Mouse (Mus musculus): ENCODE data around the gene P4ha2.

P4ha2 gene

DNA sequence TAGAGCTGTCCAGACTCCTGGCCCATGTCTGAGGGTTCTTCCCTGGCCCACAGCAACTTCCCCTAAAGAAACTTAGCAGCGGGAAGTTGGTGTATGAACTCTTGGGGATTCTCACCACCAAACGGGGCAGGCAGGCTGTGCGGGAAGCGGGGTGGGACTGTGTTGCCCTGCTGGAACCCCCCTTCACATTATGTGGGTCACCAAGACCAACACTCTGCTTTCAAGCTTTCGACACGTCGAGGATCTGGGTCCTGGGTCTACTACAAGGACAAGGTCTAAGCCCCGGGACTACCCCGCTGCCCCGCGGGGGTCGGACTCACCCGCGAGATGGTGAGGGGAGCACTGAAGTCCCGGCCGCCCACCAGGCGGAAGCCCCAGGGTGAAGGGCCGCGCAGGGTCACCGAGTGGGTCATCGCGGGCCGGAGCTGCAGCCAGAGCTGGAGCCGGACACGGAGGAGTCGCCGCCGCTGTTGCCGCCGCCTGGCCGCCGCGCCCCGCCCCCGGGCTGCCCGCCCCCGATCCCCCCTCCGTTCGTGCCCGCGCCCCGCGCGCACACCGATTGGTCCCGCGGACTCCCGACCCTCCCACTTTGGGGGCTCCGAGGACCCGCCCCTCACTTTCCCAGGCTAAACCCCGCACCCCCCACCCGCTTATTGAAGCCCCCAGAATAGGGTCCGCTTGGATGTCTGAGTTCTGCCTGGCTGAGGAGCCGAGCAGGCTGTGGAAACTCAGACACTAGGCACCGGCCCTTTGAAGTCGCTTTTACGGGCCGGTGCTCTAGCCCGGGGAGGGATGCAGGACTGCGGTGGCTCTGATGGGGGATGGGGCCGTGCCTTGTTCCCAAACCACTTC is 31.1 kb upstream of the P4ha2 start, which contains the start of gene Pdlim4:
Pdlim4 (minus strand) TSS at position 495 of the 852 bp plus-strand sequence.
- DNase-seq = no peak

DNA sequence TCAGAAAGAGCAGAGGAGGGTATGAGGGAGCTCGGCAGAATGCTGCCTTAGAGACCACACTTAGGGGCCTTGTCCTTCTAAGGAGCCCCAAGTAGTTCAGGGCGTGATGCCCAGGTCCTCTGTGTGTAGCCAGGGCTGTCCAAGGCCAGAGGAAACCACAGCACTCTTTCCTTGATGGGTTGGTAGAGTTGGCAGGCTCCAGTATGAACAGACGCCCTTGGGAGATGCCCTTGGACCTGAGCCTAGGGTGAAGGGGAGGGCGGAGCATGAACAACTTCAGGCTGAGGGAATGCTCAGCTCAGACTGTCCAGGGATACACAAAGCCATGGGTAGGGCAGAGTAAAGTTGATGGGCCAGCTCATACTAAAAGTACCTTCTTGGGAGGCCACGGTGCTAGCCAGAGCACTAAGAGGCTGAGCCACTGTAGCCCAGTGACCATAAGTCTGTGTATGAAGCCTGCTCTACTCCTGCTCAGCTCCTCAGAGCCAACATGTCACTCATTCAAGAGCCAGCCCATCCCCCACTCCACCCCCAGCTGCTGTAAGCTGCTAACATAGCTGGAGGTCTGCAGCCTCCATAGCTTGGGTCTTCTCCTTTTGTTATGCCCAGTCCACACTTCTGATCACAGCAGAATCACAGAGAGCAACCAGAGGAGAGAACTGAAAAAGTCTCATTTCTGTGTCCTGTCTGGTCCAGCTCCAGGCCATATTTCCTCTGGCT is 28.0 kb upstream of the P4ha2 start:
- DNase-seq = peak; percentile 75

DNA sequence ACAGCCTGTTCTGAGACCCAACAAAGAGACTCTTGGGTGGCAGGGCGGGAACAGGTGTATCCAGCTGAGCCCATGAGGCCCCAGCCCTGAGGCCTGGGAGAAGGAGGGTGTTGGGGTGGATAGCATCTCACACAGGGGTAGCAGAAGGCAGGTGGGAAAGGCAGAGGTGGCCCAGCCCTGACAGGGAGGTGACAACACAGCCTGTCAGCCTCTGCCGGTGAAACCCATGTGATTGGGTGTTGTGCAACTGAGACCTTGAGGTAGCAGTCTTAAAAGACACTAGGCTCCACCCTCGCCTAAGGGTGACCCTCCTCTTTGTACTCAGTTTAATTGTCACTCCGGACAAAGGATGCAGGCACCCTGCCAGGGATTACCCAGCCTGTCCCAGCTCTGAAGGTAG is 26.6 kb upstream of the P4ha2 start:
- no peak for DNase-seq

DNA sequence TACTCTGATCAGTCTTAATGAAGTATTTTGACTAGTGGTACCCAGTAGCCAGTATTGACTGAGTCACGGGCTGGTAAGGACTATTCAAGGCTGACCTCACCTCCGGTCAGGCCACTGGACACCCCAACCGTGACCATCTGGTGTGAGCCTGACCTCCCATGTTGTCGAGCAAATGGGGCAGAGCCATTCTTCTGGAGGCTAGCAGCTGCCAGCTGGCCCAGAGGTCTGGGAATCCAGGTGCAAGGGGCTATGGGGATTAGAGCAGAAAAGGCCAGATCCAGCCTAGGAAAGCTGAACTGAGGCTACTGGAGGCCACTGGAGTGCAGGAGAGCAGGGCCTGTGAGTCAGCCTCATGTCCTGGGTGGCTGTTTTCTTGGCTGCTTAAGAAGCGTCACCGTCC is 24.5 kb upstream of the P4ha2 start:
- no peak for DNase-seq

DNA sequence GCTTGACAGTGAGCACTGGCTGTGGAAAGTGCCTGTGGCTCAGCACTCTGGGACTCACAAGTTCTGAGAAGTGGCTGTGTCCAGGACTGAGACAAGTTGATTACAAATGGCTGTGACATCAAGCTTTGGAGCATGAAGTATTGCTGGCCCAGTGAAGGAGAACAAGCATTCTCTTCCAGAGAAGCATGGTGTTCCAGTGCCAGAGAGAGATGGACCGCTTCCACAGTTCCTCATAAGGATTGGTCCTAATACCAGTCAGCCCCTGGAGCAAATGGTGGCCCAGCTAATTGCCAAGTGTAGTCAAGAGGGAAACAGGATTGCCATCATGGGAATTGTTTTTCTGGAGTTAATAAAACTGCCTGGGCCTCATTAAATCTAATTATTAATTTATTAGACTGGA is 23.8 kb upstream of the P4ha2 start:
- DNase-seq = no peak

DNA sequence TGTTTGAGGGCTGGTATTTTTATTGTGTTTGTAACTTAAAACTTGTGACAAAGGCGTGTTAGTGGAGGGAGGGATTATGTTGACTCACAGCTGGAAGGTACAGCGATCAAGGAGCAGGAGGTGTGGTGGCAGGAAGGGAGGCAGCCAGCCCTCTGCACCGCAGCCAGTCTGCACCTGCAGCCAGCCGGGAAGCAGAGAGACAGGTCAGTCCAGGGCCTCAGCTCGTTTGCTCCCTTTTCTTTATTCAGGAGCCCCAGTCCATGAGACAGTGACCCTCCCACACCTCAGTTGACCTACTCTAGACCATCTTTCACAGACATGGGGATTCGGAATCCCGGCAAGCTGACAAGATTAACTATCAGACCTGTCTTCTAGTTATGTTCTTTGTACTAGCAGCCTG is 19.5 kb upstream of the P4ha2 start:
- no peak for DNase-seq

DNA sequence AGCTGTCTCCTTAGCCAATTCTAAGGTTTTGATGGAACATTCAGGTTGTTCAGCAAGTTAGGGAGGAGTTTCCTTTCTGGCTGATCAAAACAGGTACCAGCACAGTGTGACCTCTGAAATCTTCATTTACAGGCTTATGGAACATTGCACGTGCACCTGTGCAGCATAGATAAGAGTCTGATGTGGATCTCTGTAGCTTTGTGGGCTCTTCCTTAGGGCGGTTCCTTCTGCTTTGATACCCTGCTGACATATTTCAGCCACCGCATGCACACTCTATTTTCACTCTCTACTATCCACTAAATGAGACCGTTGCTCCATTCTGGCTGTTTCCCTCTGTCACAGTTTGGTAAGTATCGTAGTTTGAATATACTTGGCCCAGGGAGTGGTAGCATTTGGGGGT is 17.2 kb upstream of the P4ha2 start:
- DNase-seq = no peak

DNA sequence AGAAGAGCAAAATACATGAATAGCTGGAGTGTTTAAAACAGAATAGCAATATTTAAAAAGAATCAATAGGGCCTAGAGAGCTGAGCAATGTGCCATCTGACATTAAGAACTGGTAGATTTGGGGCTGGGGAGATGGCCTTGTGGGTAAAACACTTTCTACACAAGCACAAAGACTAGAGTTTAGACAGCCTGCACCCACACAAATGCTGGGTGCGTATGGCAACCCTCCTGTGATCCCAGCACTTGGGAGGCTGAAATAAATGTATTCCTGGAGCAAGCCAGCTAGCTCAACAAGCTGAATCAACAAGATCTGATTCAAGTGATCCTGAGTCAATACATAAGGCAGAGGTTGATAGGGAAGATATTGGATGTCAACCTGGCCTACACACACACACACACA is 14.9 kb upstream of the P4ha2 start:
- no peak for DNase-seq

DNA sequence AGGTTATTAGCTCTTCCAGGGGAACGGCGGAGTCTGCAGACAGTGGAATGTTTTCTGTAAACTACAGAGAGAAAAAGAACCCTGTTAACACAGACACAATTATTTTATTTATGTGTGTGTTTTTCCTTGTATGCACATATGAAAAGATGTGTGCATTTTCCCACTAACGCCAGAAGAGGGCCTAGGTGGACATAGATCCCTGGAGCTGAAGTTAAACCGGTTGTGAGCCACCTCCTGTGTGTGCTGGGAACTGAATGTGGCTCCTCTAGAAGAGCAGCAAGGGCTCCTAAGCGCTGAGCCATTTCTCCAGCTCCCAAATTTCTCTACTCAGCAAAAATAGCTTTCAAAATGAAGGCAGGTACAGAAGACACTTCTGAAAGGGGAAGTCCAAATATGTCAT is 14.1 kb upstream of the P4ha2 start:
- DNase-seq = no peak

DNA sequence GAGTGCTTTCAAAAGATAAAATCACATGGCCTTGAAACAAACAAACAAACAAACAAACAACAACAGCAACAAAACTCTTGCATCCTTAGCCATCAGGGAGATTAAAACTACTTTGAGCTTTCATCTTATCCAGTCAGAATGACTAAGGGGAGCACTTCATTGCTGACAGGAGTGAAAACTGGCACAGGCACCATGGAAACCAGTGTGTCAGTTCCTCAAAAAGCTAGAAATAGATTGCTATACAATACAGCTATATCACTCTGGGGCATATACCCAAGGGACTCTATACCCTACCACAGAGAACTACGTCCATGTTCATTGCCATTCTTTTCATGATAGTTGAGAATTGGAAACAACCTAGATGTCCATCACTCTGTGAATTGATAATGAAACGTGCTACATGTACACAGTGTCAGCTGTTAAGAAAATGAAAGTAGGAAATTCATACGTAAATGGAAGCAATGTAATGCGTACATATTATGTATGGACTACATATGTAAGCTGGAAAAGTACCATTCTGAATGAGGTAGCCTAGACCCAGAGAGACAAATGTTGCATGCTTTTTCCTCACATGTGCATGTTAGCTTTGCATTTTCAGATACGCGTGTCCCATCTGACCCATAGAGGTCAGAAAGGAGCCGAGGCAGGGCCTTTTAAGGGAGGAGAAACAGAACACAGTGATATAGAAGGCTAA is 11.5 kb upstream of the P4ha2 start:
- no peak for DNase-seq

DNA sequence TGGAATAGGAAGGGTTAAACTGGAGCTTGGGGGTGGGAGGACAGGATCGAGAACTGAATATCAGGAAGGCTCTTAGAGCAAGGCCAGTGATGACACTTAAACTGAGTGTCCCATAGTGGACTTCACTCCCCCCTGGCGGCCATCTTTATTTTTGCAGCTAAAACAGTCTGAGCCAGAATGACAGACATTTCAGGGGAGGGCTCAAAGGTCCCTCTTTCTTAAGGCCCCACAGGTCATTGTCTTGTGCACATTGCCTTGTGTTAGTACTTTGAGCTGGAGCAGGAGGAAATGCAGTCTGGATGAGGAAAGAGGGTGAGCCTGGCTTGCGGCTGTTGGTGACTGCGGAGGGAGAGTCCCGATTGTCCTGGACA is 11.0 kb upstream of the P4ha2 start:
- DNase-seq = peak; percentile 92

DNA sequence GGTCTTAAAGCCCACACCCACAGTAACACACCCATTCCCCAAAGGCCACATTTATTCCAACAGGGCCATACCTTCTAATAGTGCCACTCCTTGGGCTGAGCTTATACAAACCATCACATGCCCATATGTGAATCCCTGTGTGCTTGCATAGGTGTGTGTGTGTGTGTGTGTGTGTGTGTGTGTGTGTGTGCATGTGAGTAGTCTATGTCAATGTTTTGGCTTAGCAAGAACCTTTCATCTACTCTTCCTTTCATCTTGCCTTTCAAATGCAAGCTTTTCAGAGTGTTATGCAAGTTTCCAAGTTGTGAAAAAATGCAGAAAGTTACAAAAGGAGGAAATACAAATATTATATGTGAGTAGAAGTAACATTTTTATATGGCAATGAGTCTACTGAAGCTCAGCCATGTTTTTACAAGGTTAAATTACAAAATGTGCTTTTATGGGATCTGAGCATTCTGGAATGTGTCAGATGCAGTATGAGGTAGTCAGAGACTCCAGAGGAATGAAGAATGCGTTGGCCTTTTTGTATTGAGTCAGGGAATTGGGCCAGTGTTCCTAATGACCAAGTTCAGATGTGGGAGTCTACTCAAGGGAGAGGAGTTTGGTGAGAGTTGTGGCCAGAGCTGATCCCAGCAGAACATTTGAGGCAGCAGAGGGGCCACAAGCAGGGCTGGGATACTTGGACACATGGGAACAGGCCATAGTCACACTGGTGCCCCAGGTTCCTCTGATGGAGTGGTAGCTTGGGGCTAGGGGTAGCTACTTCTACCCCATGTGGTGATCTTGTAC is 9.6 kb upstream of the P4ha2 start:
- DNase-seq = no peak

DNA sequence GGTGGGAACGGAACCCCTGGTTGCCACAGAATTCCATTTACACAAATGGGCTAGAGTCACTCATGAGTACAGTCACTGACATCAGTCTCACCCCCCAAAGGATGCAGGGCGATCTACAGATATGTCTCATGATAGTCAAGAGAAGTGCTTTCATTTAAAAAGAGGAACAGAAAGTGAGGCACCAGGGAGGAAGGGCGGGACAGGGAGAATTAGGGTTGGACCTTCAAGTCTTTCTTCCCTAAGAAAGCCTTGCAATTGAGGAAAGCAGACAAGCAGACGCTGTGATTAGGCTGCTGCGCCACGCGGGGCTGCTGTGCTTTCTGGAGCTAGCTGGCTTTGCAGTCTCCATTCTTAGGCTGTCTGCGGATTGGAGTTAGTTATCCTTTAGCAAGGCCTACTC is 8.2 kb upstream of the P4ha2 start:
- DNase-seq = peak; percentile 65

DNA sequence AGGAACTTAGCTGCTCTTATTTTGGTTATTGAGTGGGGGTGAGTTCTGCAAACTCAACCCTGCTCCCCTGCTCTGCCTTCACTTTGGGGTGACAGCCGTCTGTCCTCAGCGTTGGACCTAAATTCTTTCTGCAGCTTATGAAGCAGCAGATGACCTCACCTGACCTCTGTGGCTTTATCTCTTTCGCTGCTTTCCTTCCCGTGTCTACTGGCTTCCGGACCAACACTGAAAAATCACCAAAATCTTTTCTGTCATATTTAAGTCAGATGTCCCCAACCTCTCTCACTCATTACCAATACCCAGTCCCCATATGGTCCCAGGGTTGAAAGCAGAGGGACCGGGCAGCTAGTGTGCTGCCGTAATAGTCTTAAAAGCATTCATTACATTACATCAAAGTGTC is 7.7 kb upstream of the P4ha2 start:
- DNase-seq = no peak

DNA sequence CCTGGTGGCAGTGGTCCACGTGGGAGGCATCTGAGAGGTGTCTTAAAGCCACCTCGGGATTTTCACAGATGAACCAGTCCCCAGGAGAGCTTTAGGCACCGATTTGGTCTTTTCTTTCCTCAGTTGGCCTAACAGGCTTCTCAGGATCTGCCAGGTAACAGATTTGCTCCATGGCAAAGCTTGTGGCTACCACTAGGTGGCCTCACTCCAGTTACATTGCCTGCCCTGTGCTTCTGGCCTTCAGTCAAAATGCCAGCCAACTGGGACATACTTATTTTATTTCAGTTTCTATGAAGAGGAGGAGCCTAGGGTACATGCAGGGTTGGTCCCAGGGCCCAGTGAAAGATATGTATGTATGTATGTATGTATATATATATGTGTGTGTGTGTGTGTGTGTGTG is 6.9 kb upstream of the P4ha2 start:
- peak; percentile 83 for DNase-seq

DNA sequence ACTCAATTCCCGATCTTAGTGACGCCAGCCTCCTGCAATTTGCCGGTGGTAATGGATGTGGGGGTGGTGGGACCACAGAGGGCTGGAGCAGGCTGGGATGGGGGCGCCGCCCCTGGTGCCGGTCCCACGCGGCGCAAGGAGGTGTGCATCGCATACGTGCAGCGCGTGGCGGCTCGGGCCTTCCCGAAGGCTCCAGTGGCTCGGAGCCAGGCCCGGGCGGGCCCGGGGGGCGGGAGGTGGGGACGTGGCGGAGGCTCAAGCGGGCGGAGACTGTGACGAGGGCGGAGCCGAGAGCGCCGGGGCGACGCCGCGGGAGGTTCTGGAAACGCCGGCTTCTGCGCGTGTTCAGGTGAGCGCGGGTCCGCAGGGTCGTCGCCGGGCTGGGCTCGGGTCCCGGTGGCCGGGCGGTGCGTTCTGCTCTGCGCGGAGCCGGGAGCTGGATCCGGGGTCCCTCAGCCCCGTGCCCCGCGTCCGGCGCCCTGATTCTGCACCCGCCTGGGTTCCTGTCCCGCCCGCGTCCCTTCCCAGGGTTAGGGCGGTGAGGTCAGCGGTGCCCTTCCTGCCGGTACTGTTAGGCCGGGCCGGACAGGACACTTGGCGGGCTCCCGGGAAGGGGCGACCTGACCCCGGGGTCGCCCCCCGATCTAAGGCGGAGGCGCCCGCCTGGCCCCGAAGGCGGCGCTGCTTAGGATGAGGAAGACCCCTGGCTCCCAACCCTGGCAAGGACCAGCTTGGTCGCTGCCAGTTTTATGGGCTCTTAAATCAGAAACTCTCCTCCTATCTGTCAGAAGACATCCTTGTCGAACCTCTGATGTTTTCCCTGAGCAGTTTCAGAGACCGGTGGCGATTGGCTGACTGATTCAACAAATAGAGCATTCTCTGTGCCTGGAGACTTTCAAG is 1.0 kb downstream of the P4ha2 start:
- DNase-seq = peak; percentile 79

DNA sequence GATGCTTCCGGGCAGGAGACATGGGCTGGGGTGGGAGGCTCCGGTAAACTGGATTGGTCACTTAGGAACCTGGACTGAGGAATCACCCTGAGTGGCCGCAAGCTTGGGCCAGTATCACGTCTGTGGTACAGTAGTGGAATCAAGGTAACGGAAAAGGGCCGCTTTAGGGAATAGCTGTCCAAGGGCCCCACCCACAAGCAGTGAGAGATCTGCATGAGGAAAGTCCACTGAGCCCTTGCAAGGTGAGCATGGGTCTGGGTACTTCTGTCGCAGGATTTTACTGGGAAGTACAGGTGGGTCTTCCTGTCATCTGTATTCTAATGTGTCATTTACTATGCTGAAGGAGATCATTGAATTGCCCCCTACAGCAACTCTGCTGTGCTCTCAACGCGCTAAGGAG is 1.8 kb downstream of the P4ha2 start:
- no peak for DNase-seq

DNA sequence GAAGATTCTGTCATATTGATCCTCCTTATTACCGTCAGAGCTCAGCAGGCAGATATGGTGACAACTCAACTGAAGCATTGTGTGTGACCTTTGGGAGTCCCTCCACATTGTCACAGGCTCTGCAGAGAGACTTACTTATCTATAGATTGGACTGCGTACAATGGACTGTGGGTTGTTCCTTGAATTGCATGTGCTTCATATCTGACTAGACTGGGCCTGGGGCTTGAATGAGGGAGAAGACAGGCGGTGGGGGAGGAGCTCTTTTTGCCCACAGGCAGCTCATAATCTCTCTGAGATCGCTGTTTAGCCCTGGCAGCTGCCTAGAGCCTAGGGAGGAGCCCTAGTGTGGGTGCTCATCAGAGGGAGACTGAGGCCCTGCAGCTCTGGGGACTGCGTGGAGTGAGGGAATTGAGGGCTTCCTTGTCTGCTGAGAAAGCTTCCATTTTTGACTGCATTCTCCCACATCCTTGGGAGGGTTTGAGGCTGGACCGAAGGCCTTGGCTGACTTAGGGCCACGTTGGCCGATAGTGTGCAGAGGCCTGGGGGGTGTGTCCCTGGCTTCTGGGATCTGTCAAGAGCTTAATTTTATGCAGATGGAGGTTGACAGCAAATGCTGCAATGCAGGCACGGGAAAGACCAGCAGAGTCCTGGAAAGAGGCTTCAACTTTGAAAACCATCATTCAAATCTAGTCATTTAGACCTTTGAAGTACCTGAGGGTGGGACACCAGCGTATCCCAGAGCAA is 3.0 kb downstream of the P4ha2 start:
- DNase-seq = no peak

DNA sequence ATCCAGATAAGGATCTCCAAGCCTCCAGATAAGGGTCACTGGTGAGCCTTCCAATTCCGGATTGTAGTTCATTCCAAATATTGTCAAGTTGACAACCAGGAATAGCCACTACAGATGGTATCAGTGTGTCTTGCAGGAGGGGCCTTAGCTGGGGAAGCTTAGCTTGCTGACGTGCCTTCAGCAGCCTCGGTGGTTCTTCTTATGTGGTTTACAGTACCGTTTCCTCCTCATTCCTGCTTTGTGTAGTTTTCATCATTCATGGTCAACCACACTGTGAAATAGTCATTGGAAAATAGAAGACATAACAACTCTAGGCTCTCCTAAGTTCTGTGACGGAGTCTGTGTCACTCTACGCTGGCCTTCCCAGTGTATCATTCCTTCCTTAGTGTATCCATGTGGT is 5.1 kb downstream of the P4ha2 start:
- DNase-seq = no peak

DNA sequence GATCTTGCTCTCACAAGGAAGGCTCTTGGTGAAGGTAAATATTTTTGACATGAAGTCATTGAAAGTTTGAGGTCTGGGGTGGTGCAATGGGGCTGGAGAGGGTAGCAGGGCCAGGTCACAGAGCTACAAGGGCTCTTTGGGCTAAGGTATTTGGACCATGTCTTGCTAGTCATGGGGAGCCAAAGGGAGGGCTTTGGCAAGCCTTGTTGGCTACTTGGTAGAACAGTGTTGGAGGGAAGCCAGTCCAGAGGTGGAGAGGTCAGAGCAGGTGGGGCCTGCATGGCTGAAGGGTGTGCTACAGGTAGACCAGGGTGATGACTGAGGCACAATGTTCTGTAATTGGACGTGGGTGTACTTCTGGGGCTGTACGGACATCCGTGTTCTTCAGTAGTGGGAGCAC is 6.8 kb downstream of the P4ha2 start:
- peak; percentile 93 for DNase-seq

DNA sequence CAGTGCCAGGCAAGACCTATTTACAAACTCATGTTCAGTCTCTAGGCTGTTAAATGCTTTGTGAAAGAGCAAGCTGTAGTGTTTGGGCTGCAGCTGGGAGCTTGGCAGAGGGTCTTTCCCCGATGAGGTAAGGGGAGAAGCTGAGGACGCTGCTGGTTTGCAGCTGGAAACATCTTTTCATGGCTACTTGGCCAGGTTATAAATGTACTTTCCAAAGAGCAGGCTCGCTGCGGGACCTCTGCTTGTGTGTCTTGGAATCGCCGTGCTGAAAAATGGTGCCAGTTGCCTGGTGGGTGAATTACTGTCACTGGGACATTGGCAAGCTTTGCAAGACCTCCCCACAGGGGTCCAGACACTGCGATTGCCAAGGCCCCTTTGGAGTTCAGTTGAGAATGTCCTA is 7.3 kb downstream of the P4ha2 start:
- no peak for DNase-seq

Measured in lung, postnatal 36 days (tissue).